Mouse (Mus musculus) left cerebral cortex, postnatal 10 days (tissue): Measurements from ENCODE around the gene Pik3c2a. TPM values are rescaled to one million over a fixed set of nuclear protein-coding genes. Genes with fewer than 3 reads are reported as not detected.

ENCODE experiments used
- DNase-seq, 2 experiments: peaks; one replicate each; pipeline ENCODE4 v3.0.0; 2021 to 2022; ENCODE audit warnings: low spot score in 2 of 2, mixed read lengths in 1 of 2; ENCODE audit errors: extremely low spot score in 1 of 2
- intact Hi-C: fragments of 180-260 bp; cut with DNase I; formaldehyde crosslinking; loops from one replicate; pipeline ENCODE4 v1.15.1; 2025
- total RNA-seq, 2 experiments: library from RNA; stranded (reverse); gene quantifications; 2 replicates each; pipeline ENCODE4 v1.2.3; 2021

Gene Pik3c2a
- total RNA-seq: 10 to 100 TPM; 21.0 to 23.0 TPM

DNA sequence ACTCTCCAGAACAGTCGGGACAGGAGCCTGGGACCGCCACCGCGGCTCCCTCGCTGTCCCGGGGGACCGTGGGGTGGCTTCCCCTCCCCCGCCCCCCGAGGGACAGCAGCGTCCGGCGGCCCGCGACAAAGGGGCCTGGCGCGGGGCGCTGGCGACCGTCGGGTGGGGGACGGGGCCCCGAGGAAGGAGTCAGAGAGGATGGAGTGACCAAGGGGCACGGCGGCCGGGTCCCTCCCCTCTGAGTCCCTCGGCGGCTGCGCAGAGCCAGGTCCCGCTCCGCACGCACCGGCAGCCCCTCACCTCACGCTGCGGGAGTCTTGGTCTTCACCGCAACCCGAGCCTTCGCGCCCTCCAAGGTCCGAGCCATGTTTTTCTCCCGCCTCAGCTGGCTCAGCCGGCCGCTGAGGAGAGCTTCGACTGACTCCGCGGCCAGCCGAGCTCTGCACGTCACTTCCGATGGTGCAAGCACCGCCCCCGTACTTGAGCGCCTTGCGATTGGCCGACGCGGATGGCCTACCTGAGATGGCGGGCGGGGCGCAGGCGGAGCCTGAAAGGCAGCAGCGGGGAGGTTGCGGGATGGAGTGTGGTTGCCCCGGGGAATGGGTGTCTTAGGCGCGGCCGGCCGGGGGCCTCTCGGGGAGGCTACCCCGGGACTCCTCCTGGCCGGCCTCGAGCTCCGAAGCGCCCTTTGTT, at the start of gene Pik3c2a:
Gene Pik3c2a, minus strand, starts transcription at position 446 of the 693 bp plus-strand sequence.
- DNase-seq: peak; percentile 94 to 98
- intact Hi-C loops: no loop called here

DNA sequence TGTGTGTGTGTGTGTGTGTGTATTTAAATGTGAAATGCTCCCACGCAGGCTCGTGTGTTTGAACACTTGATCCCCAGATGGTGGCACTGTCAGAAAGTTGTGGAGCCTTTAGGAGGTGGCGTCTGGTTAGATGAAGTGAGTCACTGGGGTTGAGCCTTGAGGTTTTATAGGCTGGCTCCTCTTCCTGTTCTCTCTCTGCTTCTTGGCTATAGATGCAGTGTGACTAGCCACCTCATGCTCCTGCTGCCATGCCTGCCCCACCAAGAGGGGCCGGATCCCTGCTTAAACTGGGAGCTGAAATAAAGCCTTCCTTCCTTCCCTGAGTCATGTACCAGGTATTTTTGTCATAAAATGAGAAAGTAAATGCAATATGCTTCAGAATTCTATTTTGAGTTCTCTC, 47.9 kb upstream of the Pik3c2a start:
- intact Hi-C loops: no loop called here
- no peak for DNase-seq

DNA sequence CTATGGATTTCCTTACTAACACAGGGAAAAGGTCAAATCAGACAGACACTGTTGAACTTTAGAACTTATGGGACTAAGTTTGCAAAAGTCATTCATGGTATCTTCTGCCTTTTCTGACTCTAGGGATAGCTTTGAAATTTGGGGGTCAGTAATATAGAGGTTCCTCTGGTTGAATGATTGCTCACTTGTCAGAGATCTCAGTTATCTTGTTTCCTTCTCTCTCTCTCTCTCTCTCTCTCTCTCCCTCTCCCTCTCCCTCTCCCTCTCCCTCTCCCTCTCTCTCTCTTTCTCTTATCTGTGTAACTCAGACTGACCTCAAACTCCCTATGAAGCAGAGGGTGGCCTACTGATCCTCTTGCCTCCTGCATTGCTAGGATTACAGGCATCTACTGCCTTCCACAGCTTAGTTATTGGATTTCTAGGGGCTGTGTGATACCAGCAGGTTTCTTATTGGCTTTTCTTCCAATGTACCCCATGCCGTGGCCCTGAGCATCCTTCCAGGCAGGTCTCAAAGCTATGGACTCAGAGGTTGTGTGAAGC, 41.9 kb upstream of the Pik3c2a start:
- intact Hi-C loops: no loop called here
- no peak for DNase-seq

DNA sequence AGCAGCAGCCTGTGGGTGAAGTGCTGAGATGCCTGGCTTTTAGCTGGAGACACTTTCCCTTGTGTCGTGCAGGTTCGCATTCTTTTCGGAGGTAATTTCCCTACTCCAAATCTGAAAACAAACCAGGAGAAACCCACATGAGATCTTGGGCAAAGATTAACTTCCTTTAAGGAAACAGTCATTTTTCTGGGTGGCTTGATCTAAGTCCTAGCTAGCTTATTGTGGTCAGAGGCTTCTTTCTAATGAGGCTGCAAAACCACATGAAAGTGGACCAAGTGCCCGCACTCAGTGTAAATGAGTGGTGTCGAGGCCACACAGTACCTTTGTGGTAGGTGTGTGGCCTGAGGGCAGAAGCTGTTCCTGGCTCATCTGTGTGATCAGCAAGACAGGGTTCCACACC, 41.0 kb upstream of the Pik3c2a start:
- intact Hi-C loops: no loop called here
- DNase-seq: no peak

DNA sequence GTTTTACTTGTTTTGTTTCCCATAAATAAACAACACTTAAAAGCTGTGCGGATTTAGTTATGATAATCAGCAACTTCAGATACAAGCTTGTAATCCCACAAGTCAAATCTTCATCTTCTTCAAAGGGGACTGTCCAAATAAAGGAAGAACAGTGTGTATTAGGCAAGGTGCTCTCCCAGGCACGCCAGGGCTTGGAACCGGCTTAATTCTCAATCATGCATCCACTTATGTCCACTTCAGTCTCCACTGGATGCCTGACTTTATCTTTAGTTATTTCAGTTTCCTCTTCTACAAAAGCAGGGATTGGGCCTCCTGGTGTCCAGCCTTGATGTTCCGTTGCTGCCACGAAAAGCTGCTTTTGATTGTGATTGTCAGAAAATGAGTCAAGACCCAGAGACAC, 40.5 kb upstream of the Pik3c2a start:
- DNase-seq: no peak
- intact Hi-C loops: no loop called here

DNA sequence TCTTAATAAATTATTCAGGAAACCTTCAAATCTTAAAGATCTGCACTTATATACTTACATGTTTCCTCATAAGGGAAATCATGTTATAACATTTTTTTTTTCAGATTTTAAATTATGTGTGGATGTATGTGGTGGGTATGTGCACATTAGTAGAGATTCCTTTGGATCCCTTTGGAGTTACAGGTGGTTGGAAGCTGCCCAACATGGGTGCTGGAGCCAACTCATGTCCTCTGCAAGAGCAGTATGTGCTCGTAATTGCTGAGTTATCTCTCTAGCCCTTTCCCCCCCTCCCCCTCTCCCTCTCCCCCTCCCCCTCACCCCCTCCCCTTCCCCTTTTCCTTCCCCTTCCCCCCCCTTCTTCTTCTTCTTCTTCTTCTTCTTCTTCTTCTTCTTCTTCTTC, 39.9 kb upstream of the Pik3c2a start:
- DNase-seq: no peak
- intact Hi-C loops: no loop called here

DNA sequence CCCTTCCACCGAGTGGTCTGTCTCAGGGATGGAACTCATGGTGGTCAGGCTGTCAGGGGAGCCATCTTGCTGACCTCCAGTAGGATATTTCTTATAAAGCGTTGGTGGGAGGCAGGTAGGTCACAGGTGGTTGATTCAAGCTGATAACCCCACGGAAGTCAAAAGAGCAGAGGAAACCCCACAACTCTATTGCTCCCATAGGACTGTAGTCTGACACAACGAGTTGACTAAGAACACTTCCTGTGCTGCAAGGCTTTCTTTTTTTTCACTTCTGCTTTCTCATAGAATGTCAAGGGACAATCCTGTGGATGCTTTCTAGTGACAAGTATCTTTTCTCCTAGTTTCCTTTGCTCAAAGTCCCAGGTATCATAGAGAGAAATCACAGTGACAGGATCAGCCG, 33.0 kb upstream of the Pik3c2a start:
- no peak for DNase-seq
- intact Hi-C loops: no loop called here

DNA sequence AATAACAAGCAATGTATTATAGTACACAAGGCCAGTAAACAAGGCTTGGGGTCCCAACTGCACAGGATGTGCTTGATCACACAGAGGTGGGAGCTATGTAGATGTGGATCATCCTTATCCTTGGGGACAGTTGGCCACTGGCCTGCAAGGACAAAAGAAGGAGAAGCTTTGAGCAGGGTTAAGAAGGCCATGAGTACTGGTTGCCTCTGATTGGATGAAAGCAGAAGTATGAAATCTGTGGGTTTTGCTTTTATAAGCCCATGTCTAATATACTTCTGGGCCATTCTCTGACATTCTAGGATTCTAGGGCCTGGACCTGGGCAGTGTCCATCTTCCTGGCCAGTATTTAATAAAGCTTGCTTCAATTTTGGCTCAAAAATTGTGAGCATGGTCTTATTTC, 32.6 kb upstream of the Pik3c2a start:
- intact Hi-C loops: no loop called here
- DNase-seq: no peak

DNA sequence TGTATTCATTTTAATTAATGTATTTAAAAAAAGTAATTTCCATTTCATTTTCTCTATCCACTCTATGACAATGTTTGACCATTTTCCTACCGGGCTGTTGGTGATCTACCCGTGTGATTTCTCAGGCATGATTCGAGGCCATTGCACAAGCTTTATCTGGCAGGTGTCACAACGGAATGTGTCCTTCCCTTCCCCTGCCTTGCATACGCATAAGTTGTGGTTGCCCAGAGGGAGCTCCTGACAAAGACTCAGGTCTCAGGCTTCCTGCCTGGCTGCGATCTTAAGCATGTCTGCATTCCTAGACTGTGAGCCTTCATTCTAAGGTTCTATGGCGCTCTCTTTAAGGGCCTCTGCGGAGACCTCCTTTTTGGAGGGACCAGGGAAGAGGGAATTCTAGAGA, 18.9 kb upstream of the Pik3c2a start:
- intact Hi-C loops: no loop called here
- no peak for DNase-seq

DNA sequence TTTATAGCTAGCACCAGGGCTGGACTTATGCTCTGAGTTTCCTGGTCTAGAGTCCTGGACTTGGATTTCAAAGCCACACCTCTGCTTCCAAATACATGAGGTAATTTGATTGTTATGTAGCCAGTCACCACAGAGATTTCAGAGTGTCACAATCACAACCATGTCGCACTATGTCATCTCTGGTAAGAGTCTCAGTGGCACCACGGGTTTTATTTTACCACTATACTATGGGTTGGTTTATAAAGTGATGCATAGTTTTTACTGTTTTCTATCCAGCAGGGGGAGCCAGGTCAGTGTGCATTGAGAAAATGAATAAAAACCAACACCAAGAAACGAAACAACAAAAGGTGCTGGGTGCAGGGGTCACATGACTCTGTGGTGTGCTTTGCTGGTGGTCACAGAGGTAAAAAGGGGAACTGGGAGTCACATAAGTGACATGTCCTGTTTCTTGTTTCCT, 15.8 kb upstream of the Pik3c2a start:
- intact Hi-C loops: loop anchor here (2.0 kb wide), 1 partner anchor 150 kb away; no protein-coding TSS in a partner anchor

DNA sequence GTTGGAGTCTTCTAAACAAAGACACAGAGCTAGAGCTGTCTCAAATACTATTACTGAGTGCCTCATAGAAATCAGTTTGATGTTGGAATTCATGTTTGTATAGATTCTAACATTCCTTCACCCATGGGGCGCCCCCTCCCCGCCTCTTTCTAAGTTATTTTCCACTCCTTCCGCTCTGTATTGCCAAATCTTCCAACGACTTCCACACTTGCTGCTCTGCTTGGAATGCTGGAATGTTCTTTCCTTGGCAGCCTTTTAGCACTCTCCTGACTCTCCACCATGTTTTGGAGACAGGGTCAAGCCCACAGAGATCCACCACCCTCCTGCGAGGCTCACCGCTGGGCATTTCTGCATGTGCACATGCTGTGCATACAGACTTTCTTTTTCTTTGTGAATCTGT, 14.1 kb upstream of the Pik3c2a start:
- DNase-seq: no peak
- intact Hi-C loops: no loop called here

More for the DNA sequence above, 15.8 kb upstream of the Pik3c2a start:
- DNase-seq: no peak

DNA sequence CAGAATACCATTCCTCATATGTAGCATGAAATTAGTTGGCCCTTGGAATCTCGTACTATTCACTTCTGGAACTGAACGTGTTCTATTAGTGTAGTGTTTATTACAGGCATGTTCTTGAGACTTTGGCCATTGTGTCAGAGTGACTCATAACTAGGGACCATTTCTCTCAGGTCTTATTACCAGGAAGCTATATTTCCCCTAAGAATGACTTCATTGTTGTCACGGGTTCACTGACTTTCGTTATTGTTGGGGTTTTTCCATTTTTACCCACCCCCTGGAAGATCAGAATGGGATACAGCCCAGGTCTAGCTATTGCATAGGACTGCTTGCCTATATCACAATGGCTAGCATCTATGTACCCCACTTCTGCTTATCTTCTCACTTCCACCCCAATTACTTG, 13.7 kb upstream of the Pik3c2a start:
- no peak for DNase-seq
- intact Hi-C loops: no loop called here

DNA sequence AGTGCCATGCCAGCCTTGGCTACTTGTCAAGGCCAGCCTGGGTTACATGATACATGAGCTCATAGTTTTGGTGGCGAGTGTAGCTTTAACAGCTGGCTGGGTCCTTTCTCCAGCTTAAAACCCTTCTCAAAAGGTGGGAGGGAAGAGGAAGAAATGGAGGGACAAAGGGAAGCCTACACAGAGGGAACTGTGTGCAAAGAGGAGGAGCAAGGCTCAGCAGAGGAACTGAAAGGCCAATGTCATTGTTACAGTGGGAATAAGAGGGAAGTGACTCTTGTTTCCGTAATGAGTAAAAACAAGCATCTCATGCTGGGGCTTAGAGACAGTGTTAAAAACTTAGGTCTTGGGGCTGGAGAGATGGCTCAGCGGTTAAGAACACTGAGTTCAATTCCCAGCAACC, 3.4 kb upstream of the Pik3c2a start:
- intact Hi-C loops: loop anchor here (5.0 kb wide), 1 partner anchor 56 kb away; the partner anchor contains the start of gene Nucb2
- no peak for DNase-seq

DNA sequence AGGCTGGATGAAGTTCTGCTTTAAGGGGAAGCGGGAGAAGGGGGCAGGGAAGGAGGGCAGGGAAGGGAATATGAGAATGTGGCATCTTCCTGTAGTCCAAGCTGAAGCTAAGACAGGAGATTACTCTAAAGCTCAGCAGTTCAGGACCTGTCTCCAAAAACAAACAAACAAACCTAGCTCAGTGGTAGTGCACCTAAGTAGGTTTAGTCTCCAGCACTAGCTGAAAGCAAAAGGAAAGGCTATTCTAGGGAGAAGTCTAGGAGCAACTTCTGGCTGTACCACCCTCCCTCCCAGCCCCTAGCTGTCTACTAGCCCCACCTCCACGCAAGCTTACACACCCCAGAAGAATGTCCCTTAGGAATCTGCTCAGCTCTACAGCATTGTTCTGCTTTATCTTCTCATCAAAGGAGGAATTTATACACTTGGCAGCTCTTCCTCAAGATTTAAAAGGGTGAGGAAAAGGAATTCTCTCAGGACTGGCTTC, 1.1 kb upstream of the Pik3c2a start:
- DNase-seq: peak in 1 of 2 experiments; percentile 47
- intact Hi-C loops: no loop called here

DNA sequence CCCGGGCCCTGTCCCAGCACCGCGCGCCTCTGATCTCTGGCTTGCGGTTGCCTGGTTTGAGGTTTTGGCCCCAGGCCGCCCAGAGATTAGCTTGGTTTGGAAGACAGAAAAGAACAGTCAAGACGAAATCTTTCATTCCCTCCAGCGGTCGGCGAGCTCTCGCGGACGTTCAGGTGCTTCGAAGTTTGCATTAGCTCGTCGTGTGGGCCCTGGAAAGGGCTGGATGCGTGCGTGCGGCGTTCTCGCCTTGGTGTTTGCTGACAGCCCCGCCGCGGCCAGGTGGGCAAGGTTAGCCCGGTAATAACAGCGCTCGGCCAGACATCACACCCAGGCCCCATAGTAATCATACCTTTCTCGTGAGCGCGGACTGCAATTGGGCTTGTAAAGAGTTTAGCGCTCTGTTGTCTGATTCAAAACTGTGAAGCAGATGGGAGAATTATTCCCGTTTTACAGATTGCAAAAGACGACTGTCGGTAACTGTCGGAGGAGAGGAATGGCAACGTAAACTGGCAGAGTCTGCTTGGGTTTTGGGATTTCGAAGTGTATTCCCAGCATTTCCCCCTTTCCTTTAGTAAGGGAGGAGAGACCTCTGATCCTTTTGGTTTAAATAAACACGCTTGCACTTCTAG, 562 bp upstream of the Pik3c2a start:
- DNase-seq: no peak
- intact Hi-C loops: no loop called here

DNA sequence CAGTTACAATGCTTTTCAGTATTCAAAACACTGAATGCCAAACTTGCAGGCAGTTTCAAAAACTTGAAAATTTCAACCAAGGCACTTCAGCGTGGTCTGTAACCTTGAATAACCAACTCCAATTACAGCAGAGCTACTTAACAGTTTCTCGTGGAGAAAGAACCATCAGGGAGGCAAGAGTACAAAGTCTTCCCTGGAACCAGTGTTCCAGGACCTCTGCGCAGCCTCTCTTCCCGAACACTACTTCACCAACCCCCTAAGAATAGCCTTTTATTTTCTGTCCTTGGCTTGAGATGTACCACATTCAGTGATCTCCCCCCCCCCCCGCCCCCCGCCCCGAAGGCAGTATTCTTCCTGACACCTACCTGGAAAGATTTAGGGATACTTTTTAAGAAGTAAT, 1.0 kb downstream of the Pik3c2a start:
- intact Hi-C loops: no loop called here
- no peak for DNase-seq

DNA sequence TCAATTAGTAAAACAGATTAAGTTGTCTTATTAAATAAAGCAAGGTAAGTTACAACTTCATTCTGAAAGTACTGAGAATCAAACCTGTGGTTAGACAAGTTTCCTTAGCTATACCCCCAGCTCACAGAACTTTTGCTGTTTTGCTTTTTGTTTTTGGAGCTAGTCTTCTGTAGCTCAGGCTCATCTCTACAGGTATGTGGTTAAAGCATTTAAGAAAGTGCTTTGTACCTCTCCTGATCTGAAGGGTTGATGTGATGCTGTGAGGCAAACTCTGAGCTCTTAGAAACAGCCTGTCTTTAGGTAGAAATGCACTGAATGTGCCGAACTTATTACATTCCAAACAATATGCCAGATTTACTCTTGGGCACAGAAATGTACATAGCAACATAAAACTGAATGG, 1.9 kb downstream of the Pik3c2a start:
- no peak for DNase-seq
- intact Hi-C loops: no loop called here

DNA sequence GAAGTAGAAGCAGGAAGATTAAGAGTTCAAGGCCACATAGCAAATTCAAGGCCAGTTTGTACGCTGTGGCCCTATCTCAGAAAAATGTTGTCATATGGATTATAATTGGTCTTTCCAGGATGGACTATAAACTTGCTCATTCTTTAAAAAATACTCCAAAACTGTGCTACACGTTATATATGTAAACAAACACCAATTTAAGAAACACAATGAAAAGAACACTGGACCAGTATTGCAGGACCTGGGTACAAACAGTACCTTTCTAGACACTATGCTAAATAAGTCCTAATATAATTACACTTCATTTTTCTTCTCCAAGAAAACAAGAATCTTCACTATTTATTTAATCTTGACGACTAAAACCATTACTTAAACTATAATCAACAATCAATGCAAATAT, 11.6 kb downstream of the Pik3c2a start:
- intact Hi-C loops: no loop called here
- no peak for DNase-seq

DNA sequence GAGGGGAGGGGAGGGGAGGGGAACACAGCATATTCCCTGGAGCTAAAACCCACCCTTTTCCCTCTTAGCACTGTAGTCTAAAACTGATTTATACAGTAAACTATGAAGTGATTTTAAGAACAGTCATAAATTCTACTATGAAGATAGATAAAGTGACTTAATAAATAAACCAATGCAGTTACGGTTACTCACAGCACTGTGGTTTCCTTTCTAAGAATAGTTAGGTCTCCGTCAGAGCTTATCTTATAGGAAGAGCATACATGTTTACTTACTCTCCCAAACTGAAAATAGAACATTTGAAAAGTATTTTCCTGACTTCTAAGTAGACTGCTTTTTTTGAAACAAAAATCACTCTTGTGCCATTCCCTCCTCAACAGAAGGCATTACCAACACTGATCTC, 12.3 kb downstream of the Pik3c2a start:
- intact Hi-C loops: no loop called here

DNA sequence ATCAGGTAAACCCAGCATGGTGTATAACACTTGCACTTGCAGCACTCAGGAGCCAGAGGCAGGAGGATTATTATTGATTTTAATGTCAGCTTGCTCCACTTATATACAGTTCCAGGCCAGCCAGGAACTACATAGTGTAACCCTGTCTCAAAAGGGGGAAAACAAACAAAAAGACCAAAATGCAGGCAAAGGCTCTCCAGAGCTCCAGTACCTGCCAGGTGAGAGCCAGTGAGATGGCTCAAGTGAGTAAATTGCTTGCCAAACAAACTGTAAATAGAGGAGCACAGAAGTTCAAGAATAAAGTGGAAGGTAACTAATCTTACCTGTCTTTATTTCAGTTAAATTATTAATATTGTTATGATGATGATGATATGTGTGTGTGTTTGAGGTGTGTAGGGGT, 16.0 kb downstream of the Pik3c2a start:
- no peak for DNase-seq
- intact Hi-C loops: no loop called here

More for the DNA sequence above, 12.3 kb downstream of the Pik3c2a start:
- DNase-seq: no peak
